8 mouse cellular contexts compared by ENCODE assay signal in genomic region chr9:23035901-23036610, GRCm38 (mm10).
DNase-seq lines count a peak whose midpoint lies in the region; ATAC-seq and TF ChIP-seq lines count a peak whose summit lies in the region.

No protein-coding gene starts in this region.

- peak overlapping the region; percentile 13 for H3K4me3 ChIP-seq in cerebellum, adult 2 months (replicated peaks; ENCODE audit: insufficient read depth, low read depth, low read length)
- H3K4me3 ChIP-seq in heart, embryonic 10.5 days: peak overlapping the region; percentile 55
- peak overlapping the region; percentile 18 for H3K4me3 ChIP-seq in kidney, embryonic 14.5 days (ENCODE audit: low read length)

- WGBS in cerebellum, adult 2 months: 4% methylated on average over 16 of the region's 16 CpGs
- 4% methylated on average over 16 of the region's 16 CpGs for WGBS in heart, embryonic 10.5 days
- WGBS in kidney, embryonic 14.5 days: 4% methylated on average over 16 of the region's 16 CpGs

- no peaks in the 10 kb centered on the region for H3K9me3 ChIP-seq in heart, embryonic 10.5 days
- no peaks in the 10 kb centered on the region for H3K9me3 ChIP-seq in kidney, embryonic 14.5 days (ENCODE audit: control insufficient read depth, low read length)

- no peak overlapping the region for H3K27ac ChIP-seq in cerebellum, adult 2 months (ENCODE audit: insufficient read depth, low read length)
- peak overlapping the region; percentile 67 for H3K27ac ChIP-seq in heart, embryonic 10.5 days
- peak overlapping the region; percentile 74 for H3K27ac ChIP-seq in kidney, embryonic 14.5 days (ENCODE audit: low read depth, low read length)

- H3K36me3 ChIP-seq in heart, embryonic 10.5 days: no peaks in the 10 kb centered on the region
- H3K36me3 ChIP-seq in kidney, embryonic 14.5 days (ENCODE audit: control insufficient read depth, insufficient read depth, low read length): no peaks in the 10 kb centered on the region

- H3K4me2 ChIP-seq in kidney, embryonic 14.5 days (replicated peaks; ENCODE audit: low read depth, low read length): peak overlapping the region; percentile 45

- peak overlapping the region; percentile 32; the same call in 1 of the 2 replicates for H3K9ac ChIP-seq in kidney, embryonic 14.5 days (ENCODE audit: low read depth, low read length)

- no peaks in the 10 kb centered on the region; the same call in none of the 2 replicates for H3K4me1 ChIP-seq in cerebellum, adult 2 months (ENCODE audit: control insufficient read depth, insufficient read depth, low read length)
- peaks cover 30% of the 10 kb centered on the region for H3K4me1 ChIP-seq in heart, embryonic 10.5 days
- peaks cover 37% of the 10 kb centered on the region for H3K4me1 ChIP-seq in kidney, embryonic 14.5 days (ENCODE audit: control insufficient read depth, insufficient read depth, low read length)

- TF ChIP-seq CTCF in cerebellum, adult 2 months (IDR thresholded peaks at IDR 0.05; ENCODE audit: borderline replicate concordance, insufficient read depth, low read depth, low read length): no peak

- ATAC-seq in kidney, embryonic 14.5 days (ENCODE audit: low FRiP score, low TSS enrichment): no peak

- peak; percentile 39 for DNase-seq in R1 (ENCODE audit: low read depth, low spot score)
- peak; percentile 56 to 63 for DNase-seq in cerebellum, adult 2 months
- no peak for DNase-seq in heart, embryonic 10.5 days (ENCODE audit: low spot score)
- DNase-seq in neural tube, embryonic 10.5 days (ENCODE audit: extremely low spot score, low spot score): peak; percentile 56
- DNase-seq in thymus, postnatal 4 days: no peak
- no peak for DNase-seq in frontal cortex, postnatal 10 days (ENCODE audit: low spot score in 2 of 2)
- DNase-seq in right cerebral cortex, postnatal 10 days (ENCODE audit: low spot score in 2 of 2): no peak

- H3K27me3 ChIP-seq in cerebellum, adult 2 months (ENCODE audit: control insufficient read depth, insufficient read depth, low read length): no peaks in the 10 kb centered on the region
- H3K27me3 ChIP-seq in heart, embryonic 10.5 days (ENCODE audit: insufficient read depth, poor library complexity, severe bottlenecking): peaks cover 16% of the 10 kb centered on the region
- H3K27me3 ChIP-seq in kidney, embryonic 14.5 days (ENCODE audit: control insufficient read depth, insufficient read depth, low read length): no peaks in the 10 kb centered on the region

- TF ChIP-seq POLR2A in cerebellum, adult 2 months (IDR thresholded peaks at IDR 0.05; ENCODE audit: borderline replicate concordance, insufficient read depth, low read length): no peak

Comparison
In these comparisons a context has a peak if more than half of its experiments do, and no peak if none do; other contexts are left out.
1. DNase-seq: peak in R1 (single experiment), cerebellum, adult 2 months (2 of 2) and neural tube, embryonic 10.5 days (single experiment); none in heart, embryonic 10.5 days (single experiment), thymus, postnatal 4 days (single experiment), frontal cortex, postnatal 10 days (0 of 2) and right cerebral cortex, postnatal 10 days (0 of 2).
2. Peak in every context shown above with its lines, with median percentiles within 50 percentile points of each other: H3K4me3 ChIP-seq.